Mouse (Mus musculus) frontal cortex, adult 2 months (tissue): ENCODE data around the gene Gm14151. TPM values are rescaled to one million over a fixed set of nuclear protein-coding genes. Genes with fewer than 3 reads are reported as not detected.
"Not testable (repeated sequence)": the region's sequence is repeated elsewhere in the genome, so short reads cannot be mapped to it uniquely, and the experiment has no call there.

Experiments
- DNase-seq, 2 experiments: peaks; one replicate each; pipeline ENCODE4 v3.0.0; 2022; ENCODE audit warnings: low spot score in 1 of 2; ENCODE audit errors: extremely low spot score in 1 of 2
- polyA plus RNA-seq: library from polyadenylated mRNA; depleted of rRNA; stranded (reverse); fragments of >200 nt; gene quantifications from 2 replicates; pipeline ENCODE4 v1.2.3, GENCODE M21; 2012; rRNA removed

Gm14151 gene
- polyA plus RNA-seq, result not detected in 2 replicates

GRCm38 (mm10) chr2:151092250-151092649 lies at the start of gene Gm14151:
Gm14151 (minus strand) TSS chr2:151092350.
- DNase-seq, result not testable (repeated sequence)

DNA sequence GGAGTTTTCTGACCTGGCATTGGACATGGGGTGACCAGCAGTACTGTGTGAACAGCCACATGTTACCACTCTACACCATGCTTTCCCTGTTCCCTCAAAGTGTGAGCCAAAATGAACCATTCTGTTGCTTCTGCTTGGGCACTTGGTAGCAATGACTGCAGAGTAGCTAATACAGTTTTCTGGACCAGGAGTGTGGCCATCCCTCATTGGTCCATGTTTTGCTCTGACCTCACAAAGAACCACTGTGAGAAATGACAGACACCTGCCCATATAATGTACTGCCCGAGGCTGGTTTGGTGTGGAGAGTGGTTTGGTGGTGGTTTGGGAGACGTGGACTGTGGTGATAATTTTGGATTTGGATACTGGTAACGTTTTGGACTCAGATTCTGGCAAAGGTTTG lies 5.8 kb upstream of the Gm14151 start, which contains the start of gene Gm14147:
TSS of gene Gm14147 (plus strand) at position 301 of the 400 bp plus-strand sequence.
- not testable (repeated sequence) for DNase-seq

DNA sequence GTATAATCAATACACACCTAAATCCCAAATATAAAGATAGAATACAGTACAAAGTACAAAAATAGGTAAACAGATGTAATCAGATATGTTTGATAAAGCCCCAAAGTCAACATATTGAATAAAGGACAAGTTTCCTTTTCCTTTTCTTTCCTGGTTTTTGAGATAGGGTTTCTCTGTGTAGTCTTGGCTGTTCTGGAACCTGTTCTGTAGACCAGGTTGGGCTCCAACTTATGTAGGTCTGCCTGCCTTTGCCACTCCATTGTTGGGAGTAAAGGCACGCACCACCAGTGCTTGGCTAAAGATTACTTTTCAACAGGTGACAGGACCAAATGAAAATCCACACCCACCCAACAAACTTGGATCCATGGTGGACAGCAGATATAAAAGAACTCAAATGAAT lies 35.5 kb downstream of the Gm14151 start:
- no peak for DNase-seq

GRCm38 (mm10) chr2:151040411-151040810 lies 51.7 kb downstream of the Gm14151 start:
- no peak for DNase-seq

GRCm38 (mm10) chr2:151039726-151040125 lies 52.4 kb downstream of the Gm14151 start:
- no peak for DNase-seq

DNA sequence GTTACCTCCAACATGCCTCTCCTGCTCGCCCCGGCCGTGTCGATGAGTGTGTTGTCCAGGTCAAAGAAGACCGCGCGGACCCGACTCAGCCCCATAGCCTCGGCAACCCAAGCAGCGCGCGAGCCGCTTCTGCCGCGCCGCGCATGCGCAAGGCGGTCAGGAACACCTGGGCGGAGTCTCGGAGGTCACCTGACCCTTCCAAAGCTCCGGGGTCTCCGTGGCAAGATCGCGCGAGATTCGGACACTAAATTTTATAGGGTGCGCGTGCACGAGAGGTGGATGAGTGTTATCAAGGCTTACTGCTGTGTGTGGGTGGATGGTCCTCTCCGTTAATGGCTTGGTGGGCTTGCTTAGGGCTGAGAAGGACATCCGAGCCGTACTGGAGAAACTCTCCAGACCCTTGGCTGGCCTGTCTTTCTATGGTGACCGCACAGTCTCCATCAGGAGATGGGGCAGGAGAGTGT lies 52.9 kb downstream of the Gm14151 start, which contains the start of the genes Ninl and Nanp:
TSS of gene Ninl (minus strand) at position 151 of the 464 bp plus-strand sequence.
TSS of gene Nanp (minus strand) at position 167 of the 464 bp plus-strand sequence.
- DNase-seq, result peak; percentile 87 to 93

GRCm38 (mm10) chr2:151038811-151039222 lies 53.3 kb downstream of the Gm14151 start:
- peak in 1 of 2 experiments; percentile 44 for DNase-seq

- peak in 1 of 2 experiments; percentile 13 for DNase-seq
These were observed 54.1 kb downstream of the Gm14151 start for GRCm38 (mm10) chr2:151037876-151038552.

DNA sequence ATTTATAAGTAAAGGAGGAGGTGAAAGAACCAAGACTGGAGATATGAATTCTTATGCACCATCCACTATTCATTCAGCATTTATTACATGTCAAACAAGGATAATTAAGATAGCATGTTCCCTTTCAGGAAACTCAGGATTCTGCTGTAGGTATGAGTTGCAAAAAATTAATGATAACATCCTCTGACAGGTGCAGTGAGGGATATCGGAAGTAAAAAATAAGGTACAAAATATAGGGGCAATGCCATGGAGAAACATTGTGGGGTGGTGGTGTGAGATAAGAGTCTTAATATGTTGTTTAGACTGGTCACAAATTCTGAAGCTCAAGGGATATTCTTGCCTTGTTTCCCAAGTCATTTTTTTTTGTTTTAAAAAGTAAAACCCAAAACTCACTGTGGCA lies 54.9 kb downstream of the Gm14151 start:
- no peak for DNase-seq

Other genes starting within 250 kb of the Gm14151 start
- gene Abhd12, start 187.6 kb downstream of the Gm14151 start, polyA plus RNA-seq, result 286 and 297 TPM in 2 replicates
- gene Gins1, start 186.9 kb downstream of the Gm14151 start, polyA plus RNA-seq, result 1.3 and 1.9 TPM in 2 replicates
- 6.2 and 7.2 TPM in 2 replicates for gene Ninl, start 53.0 kb downstream of the Gm14151 start, polyA plus RNA-seq
- gene Nanp, start 53.0 kb downstream of the Gm14151 start, polyA plus RNA-seq, result 17.4 and 20.5 TPM in 2 replicates
- gene Gm14147, start 5.9 kb upstream of the Gm14151 start, polyA plus RNA-seq, result not detected in 2 replicates